Mouse (Mus musculus) layer of hippocampus, adult 8-10 months (tissue): ENCODE results near the gene Opa1. TPM values are rescaled to one million over a fixed set of nuclear protein-coding genes. Genes with fewer than 3 reads are reported as not detected.
A peak's percentile ranks its signal among the peaks of the same experiment; 100 is the strongest.

ENCODE experiments used
- DNase-seq, 2 experiments: peaks; one replicate each; pipeline ENCODE4 v3.0.0; 2022; ENCODE audit warnings: low spot score in 2 of 2
- total RNA-seq, 4 experiments: library from RNA; stranded (reverse); gene quantifications; 2 replicates each; pipeline ENCODE4 v1.2.4; 2022

Gene Opa1
- 100 to 1,000 TPM in 3 of 4 experiments, 10 to 100 TPM in 1; 97.8 to 109 (median 104) TPM for total RNA-seq

DNA sequence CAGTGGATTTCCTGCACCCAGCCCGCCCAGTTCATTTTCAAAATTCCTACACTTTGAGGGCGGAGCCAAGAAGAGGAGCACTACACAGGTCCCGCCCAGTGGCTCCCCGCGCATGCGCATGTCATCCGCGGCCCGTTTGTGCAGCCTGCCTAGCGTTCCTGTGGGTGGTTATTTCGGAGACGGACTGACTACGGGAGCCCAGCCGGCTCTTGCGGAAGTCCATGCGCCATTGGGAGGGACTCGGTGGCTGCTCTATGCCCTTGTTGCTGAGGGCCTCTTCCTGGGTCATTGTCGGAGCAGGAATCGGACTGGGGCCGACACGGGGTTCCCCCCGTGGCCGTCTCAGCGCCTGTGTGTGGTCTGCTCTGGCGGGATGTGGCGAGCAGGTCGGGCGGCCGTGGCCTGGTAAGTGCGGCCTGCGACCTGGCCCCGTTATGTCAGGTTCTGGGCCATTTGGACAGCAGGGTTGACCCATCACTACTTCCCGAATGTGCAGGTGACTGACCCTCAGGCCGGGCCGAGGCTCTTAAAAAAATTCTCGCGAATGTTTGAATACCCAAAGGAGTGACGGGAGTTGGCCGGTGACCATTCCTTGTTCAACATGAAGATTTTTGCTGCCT is at the start of gene Opa1:
TSS of gene Opa1 (plus strand) at position 168 of the 620 bp plus-strand sequence.
- peak; percentile 95 to 98 for DNase-seq

DNA sequence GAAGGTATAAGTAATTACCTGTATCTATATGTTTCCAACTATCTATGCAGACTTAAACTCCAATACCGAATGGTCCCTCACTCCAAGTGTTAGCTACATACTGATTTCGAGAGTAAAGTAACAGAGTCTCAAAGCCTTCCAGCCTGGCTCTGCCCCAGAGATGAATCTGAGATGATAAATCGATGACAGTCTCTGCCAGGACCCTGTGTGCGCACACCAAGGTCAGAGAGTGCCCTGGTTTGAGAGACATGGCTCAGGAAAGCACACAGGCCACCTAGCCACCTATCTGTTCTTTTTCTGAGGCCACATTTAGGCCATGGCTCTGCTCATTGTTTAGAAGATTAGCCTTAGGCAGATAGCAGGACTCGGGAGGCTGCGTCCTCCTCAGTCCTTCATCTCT is 45.5 kb upstream of the Opa1 start:
- DNase-seq: no peak

- no peak for DNase-seq
These were observed 43.3 kb upstream of the Opa1 start for GRCm38 (mm10) chr16:29535866-29536265.

GRCm38 (mm10) chr16:29536411-29537204 is 42.5 kb upstream of the Opa1 start:
- peak; percentile 45 to 46 for DNase-seq

DNA sequence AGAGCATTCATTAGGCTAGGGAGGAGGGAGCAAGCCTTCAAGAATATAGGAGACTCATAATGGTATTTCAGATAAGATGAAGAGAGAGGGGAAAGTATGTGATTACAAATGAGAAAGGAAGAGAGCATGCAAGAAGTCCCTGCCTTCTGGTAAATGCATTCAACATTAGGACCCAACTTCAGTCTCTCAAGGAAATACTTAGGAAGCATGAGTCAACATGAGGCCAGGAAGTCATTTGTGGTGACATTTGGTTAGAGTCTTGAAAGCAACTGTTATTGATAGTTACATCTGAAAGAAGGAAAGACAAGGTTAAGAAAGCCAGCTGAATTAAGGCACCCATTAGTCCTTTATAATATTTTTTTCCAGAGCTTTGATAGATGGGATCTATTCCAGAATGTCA is 39.2 kb upstream of the Opa1 start:
- DNase-seq: no peak

GRCm38 (mm10) chr16:29541261-29541683 is 37.9 kb upstream of the Opa1 start:
- DNase-seq: peak; percentile 24 to 37

DNA sequence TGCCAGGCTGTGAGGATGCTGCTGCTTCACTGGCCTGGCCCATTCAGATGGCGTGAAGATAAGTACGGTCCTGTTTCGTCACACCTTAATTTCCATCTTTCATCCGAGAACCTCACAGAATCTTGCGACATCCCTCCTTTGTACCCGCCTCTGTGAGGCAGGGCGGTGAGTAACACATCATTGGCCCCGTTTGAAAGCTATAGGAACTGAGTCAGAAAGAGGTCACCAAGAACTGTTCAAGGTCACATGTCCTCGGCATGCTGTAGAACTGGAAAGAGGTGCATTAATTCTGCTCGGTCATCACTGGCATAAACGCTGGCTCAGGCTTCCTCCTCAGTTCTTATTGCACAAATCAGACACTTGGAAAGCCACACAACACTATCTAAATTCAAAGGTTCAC is 34.3 kb upstream of the Opa1 start, which contains the start of gene Atp13a4:
TSS of gene Atp13a4 (minus strand) at position 36 of the 400 bp plus-strand sequence.
- DNase-seq: no peak

- DNase-seq: no peak
These were observed 19.5 kb upstream of the Opa1 start for GRCm38 (mm10) chr16:29559667-29560066.

DNA sequence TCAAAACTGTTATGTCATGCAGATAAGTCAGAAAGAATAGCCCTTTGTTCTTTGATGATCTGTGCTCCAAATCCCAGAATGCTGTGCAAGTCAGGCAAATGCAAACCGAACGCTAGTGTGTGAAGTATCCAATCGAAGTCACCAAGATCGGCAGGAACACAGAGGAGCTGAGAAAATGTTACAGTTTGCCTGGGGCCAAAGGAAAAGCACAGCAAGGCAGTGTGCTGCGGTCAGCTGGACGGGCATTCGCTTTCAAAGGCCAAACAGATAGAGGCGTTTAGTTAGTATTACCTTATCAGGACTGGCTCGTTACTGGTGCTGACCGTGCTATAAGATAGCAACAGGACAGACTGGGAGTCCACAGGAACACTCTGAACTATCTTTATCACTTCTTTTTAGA is 18.7 kb upstream of the Opa1 start:
- DNase-seq: peak in 1 of 2 experiments; percentile 3

- peak in 1 of 2 experiments; percentile 36 for DNase-seq
These were observed 18.3 kb upstream of the Opa1 start for GRCm38 (mm10) chr16:29560869-29561268.

GRCm38 (mm10) chr16:29574013-29574412 is 5.1 kb upstream of the Opa1 start:
- no peak for DNase-seq

DNA sequence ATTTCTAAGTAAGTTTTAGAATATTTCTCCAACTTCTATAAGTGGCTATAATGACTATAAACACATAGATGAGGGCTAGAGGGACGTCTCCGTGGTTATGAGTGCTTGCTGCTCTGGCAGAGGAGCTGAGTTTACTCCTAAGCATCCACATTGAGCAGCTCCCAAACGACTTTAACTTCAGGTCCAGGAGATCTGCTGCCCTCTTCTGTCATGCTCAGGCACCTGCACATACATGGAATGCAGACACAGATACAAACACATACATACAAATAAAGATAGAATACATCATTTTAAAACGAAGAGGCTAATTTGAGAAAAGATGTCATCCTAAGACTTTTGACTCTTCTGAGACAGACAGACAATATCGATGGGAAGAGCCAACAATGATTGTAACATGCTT is 3.5 kb upstream of the Opa1 start:
- DNase-seq: no peak

DNA sequence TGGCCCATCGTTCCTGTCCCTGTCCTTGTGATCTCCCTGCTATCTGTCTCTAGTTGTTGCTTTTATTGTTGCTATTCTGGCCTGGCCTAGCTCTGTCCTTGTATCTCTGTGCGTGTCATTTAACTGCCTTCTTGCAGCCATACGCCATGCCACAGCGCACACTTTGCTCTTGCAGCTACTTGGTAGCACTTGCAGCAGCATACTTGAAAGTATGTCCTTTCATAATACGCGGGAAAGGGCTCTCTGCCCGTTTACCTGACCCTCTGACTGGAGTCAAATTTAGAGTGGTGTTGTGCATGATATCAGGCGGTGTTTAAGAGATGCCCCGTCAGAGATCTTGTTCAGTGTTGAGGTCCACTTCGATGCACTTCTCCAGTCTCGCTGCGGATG is 648 bp downstream of the Opa1 start:
- peak in 1 of 2 experiments; percentile 8 for DNase-seq

DNA sequence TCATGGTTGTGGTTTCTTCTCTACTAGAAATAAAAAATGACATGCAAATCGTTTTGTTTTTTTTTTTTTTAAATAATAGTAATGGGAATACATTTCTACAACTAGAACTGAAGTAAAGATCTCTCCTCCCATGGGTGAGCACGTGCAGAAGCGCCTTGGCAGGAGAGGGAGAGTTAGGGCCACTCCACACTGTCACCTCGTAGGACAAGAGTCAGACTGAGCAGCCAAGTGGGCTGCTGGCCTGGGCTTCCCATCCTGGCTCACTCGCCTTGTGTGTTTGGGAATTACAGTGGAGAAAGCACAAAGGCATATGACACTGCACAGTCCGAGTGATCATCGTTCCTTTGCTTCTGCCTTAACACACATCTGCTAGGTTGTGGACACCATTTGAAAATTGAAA is 13.0 kb downstream of the Opa1 start:
- DNase-seq: no peak

GRCm38 (mm10) chr16:29597122-29597521 is 18.0 kb downstream of the Opa1 start:
- no peak for DNase-seq

DNA sequence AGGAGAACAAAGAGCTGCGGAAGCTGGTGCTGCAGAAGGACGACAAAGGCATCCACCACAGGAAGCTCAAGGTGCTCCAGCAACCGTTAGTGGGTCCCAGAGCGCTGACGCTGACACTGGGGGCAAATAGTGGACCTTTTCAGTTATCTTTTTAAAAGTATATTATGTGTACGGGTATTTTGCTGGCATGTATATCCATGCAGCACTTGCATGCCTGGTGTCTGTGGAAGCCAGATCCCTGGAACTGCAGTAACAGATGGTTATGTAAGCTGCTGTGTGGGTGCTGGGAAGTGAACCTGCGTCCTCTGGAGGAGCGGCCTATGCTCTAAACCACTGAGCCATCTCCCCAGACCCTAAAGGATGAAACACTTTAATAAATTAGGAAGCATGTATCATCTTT is 26.4 kb downstream of the Opa1 start:
- DNase-seq: peak; percentile 42 to 62

- no peak for DNase-seq
These were observed 28.0 kb downstream of the Opa1 start for GRCm38 (mm10) chr16:29607131-29607530.

DNA sequence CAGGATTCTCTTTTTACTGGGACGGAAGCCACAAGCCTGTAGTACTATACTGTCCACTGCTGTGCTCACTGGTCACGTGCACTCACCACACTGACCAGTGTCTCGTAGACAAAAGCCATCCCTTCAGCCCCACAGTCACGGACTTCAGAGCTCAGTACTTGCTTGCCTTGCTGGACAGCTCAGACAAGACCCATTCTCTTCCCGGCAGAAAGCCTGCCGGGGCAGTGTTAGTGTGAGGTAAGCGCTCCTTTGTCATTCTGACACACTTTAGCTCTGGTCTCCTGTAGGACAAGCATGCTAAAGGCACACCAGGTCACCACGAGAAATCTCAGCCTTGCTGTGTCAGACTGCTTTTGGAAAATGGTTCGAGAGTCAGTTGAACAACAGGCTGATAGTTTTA is 35.6 kb downstream of the Opa1 start:
- no peak for DNase-seq

- no peak for DNase-seq
These were observed 49.9 kb downstream of the Opa1 start for GRCm38 (mm10) chr16:29629053-29629452.

DNA sequence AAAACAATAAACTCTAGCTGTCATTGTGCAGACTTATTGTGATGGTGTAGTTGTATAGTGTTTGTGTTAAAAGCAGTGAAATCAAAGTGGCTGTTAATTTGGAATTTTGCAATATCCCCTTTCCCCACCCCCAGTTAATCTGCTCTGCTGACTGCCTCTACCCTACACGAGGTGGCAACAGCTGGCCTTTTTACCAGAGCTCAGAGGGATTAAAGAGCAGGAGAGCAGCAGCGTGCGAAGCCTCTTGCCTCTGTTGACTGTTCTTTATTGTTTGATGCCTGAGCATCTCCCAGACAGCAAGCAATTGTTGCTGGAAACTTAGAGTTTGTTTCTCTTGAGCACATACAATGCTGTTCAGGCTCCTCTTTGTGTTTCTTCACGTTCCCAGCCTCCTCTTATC is 56.6 kb downstream of the Opa1 start:
- no peak for DNase-seq

DNA sequence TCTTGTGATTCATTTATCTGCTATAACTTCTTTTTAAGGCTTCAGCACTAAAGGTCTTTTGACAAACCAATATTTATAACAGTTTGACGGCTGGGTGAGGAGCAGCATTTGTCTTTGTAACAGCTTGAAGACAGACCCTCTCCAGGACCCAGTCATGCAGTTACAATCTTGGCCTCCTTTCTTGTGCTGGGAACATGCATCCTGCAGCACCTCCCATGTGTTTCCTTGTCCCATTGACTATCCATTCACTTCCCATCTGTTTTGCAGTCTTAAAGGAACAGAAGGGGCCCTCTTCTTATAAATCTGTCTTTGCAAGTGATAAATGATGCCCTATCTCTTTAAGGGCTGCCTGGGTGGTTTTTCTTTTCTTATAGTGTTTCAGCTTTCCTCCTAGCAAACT is 63.2 kb downstream of the Opa1 start:
- DNase-seq: no peak

GRCm38 (mm10) chr16:29644871-29645270 is 65.7 kb downstream of the Opa1 start:
- no peak for DNase-seq

DNA sequence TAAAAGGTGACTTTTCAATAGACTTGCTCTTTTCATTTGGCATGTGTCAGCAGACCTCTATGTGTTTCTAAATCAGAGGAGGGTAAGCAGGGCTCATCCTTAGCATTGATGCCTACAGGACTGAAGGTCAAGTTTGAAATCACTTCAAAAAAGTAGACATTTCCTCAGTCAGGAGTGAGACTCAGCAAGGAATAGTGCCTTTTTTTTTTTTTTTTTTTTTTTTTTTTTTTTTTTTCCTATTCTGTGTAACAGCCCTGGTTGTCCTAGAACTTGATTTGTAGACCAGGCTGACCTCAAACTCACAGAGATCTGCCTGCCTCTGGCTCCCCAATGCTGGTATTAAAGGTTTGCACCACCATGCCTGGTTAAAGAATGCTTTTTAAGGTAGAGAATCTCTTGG is 67.1 kb downstream of the Opa1 start:
- no peak for DNase-seq
